Mouse (Mus musculus): ENCODE results near the gene Tcf3.
A peak's percentile ranks its signal among the peaks of the same experiment; 100 is the strongest.

Tcf3 gene

DNA sequence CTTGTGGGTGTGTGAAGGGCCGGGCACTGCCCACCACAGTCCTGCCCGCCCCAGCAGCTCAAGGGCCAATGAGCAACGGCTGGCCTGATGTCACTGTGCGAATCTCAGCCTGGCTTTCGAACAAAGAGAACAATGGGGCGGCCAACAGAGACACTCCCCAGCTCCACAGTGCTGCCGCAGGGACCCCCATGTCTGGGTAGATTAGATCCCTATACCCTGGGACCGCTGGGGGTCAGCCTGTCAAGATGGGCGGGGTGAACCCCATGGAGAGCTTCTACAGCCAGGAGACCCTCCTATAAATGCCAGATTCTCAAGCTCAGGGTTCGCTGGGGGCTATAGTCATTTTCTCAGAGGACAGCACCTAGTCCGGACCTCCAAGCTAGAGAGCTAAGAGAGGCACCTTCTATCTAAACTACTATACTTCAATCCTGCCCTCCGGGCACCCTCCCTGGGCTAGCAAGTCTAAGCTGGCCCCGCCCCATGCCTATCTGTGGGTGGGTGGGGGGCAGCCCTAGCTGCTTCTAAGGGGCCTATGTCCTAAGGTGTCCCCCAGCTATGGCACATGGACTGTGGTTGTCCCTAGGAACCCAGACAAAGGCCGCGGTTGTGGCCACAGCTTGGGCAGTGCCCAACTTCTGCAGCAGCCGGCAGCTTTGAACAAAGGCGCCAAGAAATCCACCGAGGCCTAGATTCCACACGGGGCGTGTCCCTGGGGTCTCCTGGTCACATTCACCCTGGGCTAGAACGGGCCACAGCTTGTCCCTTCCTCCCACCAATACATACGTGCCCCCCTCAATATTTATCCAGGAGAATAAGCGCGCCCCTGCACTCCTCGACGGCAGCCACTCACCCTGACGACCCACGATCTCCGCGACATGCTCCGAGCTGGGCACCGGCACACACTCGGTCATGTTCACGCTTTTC, 47.4 kb downstream of the Tcf3 start:
- DNase-seq (ENCODE audit: low spot score in 2 of 2), result no peak

DNA sequence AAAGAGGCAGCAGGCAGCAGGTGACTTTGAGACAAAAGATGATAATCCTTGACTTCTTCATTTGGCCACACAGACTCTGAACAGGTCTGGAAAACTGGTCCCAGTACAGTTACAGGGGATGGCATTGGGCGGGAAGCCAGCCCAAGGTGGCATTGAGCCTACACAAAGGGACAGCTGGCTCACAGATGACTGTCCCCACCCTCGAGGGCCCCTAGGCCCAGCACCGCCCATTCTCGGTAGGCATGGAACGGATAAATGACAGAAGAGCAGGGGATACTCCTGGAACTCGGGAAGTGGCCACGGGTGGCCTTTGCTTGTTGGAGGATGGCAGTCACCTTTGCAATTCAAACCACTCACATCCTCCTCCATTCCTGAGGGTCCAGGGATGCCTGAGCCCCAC, 48.1 kb downstream of the Tcf3 start:
- DNase-seq (ENCODE audit: low spot score in 2 of 2), result no peak

DNA sequence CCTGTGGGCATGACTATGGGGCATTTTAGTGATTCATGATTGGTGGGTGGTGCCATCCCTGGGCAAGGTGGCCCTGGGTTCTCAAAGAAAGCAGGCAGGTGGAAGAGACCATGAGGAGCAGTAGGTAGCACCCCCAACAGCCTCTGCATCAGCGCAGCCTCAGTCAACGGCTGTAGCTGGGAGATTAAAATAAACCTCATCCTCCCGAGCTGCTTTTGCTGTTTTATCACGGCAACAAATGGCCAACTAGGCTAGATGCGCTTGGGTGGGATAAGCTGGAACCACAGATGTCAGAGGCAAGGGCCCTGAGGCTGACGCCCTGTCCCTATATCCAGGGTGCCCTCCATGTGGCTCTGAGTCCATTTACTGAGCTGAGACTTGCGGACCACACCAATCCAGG, 48.7 kb downstream of the Tcf3 start:
- no peak for DNase-seq (ENCODE audit: low spot score in 2 of 2)

DNA sequence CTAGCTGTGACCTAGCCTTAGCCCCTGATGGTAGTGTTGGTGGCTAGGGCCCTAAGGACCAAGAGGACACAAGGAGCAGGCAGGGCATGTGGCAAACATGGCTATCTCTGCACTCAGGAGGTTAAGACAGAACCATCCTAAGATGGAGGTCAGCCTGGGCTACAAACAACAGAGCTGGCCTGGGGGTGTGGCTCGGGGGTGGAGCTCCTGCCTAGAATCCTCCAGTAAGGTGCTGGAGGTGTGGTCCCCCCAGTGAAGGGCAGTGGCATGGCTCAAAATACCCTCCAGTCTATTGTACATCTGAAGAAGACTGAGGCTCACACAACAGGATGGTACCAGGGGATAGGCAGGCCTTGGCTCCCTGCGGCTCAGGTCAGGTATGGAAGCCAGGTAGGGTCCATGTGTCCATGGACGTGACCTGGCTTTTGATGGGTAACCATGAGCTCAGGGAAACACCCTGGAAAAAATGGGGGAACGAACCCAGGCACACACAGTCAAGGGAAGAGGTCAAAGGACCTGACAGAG, 49.3 kb downstream of the Tcf3 start:
- DNase-seq (ENCODE audit: low spot score in 2 of 2), result no peak

DNA sequence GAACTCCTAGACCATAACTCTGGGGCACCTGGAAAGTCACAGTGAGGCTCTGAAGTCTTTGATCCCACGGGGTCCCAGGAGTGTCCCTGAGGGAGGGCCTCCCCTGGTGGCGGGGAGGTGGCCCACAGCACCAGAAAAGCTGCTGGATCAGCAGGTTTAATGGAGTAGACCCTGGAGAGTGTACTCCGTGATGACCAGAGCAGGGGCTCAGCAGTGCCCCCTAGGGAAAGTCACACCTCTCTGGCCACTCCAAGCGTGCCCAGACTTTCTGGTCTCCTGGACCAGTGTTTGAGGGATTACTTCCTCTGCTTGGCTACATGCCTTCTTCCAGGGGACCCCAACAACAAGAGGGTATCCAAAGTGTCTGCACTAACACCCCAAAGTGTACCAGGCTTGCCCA, 50.0 kb downstream of the Tcf3 start:
- DNase-seq (ENCODE audit: low spot score in 2 of 2), result no peak

DNA sequence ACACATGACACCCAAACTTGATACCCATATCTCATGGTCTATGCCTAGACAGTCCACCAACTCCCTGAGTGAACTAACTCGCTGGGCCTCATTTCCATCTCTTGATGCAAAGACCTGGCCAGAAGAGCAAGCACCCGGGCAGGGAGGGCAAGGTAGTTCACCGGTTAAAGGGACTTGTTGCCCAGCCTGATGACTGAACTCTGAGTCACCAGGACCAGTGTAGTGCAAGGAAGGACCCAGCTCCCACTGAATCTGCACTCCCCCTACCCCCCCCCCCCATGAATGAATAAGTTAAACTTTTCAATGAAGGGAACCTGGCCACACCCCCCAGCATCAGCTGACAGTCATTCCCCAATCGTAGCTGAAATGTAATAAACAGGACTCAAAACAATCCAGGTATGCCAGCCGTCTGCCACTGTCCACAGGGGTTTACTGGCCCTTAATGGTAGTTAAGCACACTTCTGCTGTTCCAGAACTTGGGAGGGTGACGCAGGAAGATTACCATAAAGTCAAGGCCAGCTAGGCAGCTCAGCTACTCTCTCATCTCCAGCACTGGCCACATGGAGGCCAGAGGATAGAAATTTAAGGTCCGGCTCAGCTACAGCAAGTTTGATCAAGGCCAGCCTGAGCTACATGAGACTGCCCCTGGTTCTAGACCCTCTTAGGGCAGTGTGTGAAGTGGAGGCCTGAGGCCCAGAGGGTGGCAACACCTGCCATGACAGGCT, 50.6 kb downstream of the Tcf3 start:
- no peak for DNase-seq (ENCODE audit: low spot score in 2 of 2)

DNA sequence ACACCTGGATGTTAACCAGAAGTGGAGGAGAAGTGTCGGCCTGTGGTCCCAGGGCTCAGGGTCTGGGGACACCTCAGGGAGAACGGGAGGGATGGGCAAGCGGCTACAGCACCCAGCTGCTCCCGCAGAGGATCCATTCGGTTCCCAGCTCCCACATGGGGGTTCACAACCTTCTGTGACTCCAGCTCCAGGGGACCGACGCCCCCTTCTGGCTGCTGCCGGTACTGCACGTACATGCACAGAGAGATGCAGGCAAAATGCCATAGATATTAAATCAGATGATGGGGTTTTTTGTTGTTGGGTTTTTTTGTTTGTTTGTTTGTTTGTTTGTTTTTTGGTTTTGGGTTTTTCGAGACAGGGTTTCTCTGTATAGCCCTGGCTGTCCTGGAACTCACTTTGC, 55.7 kb downstream of the Tcf3 start:
- no peak for DNase-seq (ENCODE audit: low spot score in 2 of 2)

DNA sequence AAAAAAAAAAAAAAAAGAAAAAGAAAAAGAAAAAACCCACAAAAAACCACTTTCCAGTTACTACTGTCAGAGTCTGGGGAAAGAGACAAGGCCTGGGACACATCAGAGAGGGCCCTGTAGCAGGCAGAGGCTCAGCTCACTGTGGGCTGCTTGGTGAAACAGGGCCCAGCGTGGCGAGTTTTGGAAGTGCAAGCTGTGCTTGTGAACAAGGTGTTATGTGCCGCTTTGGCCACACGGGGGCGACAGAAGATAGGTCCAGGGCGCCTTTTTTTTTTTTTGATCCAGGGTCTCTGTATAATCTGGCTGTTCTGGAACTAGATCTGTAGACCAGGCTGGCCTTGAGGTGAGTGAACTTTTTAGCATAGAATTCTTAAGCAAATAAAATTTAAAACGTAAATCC, 57.3 kb downstream of the Tcf3 start:
- DNase-seq (ENCODE audit: low spot score in 2 of 2), result peak; percentile 79 to 90

DNA sequence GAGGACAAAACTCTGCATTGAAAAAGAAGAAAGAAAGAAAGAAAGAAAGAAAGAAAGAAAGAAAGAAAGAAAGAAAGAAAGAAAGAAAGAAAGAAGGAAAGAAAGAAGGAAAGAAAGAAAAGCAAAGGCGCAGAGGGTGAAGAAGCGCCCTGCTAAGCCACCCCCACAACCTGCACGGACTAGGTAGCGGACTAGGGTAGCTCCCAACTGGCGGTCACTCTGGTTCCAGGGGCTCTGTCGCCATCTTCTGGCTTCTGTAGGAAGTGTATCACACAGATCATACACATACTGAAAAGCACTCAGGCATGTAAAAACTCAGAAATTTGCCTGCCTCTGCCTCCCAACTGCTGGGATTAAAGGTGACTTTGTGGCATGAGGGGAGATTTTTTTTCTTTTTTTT, 59.4 kb downstream of the Tcf3 start:
- peak in 1 of 2 experiments; percentile 71 for DNase-seq (ENCODE audit: low spot score in 2 of 2)

DNA sequence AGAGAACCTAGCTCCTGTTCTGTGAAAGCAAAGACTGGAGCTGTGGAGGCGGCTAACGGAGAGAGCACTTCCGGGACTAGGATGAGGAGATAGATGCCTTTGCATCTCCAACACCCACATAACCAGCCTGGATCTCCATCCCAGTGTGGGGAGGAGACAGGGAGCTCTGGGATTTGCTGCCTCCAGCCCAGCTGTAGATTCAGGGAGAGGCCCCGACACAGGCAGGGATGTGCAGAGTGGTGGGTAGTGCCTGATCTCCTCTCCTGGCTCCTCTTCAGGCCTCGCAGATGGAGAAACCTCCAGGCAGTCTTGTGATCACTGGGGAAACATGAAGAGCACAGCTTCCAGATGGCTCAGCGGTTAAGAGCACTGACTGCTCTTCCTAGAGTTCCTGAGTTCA, 60.7 kb downstream of the Tcf3 start:
- no peak for DNase-seq (ENCODE audit: low spot score in 2 of 2)

DNA sequence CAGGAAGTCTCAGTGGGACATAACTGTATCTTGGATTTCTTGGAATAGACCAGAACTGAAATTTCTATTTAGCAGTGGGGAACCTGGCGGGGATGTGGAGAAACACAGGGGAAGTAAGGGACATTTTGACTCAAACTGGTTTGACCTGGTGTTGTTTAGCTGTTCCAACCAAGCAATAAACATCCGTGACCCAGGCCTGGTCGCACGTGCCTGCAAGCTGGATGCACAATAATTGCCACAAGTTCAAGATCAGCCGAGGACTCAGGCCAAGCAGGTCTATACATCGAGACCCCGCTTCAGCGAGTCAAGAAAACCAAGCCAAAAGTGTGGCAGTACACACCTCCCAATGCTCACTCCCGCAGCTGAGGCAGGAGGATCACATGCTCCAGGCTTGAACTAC, 61.5 kb downstream of the Tcf3 start:
- no peak for DNase-seq (ENCODE audit: low spot score in 2 of 2)

DNA sequence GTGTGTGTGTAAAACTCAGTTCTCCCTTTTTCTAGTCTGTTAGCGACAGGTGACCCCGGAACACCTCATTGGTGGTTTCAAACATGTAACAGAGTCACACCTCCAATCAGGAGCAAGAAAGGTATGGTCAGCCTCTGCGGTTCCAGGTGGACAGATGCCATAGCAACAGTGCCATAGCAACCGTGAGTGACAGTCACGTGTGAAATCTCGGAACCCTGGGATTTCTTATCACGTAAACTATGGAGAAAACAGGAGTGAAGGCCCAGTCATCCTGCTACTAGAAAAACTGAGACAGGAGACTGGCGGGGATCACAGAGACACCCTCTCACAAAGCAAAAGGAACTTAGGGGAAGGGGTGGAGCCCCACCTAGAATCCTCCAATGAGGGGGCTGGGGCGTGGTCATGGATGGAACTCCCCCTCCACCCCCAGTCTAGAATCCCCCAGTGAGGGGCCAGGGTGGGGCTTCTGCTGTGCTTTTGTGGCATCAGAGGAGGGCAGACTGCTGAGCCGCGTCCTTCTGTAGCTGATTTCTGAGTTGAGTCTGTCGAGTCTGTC, 62.0 kb downstream of the Tcf3 start:
- peak in 1 of 2 experiments; percentile 72 for DNase-seq (ENCODE audit: low spot score in 2 of 2)

DNA sequence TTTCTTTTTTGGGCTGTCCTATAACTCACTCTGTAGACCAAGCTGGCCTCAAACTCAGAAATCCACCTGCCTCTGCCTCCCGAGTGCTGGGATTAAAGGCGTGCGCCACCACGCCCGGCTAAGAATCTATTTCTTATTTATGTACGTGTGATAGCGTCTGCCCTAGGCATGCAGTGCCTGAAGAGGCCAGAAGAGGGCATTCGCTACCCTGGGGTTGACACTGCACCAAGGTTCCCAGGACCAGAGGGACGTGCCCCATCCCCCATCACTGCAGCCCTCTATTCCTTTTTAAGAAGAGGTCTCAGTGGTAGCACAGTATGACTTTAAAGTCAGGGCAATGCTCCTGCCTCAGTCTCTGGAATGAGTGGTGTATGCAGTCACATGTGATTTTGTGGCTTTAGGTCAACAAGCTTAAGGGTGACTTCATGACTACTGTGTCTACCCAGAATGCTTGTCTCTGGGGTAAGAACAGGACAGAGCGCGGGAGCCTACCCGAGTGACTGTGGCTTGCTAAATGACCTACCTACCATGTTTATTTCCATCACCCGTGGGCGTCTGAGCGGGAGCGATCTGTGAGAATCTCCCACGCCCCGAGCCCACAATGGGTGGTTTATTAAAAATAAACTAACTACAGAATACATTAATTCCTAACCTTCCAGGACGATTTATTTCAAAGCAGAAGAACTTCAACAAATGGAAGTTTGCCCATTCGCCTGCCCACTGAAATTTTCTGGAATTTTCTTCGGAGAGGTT, 63.3 kb downstream of the Tcf3 start:
- DNase-seq (ENCODE audit: low spot score in 2 of 2), result no peak

DNA sequence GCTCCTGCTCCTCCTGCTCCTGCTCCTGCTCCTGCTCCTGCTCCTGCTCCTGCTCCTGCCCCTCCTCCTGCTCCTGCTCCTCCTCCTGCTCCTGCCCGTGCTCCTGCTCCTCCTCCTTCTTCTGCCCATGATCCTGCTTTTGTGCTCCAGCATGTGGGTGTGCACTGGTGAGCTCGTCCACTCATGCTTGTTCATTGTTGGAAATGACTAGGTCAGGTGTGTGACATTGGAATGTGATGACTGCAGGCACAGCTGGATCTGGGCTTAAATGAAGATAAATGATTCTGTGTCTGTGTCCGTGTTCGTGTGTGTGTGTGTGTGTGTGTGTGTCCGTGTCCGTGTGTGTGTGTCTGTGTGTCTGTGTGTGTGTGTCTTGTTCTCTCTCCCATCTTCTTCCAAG, 65.1 kb downstream of the Tcf3 start:
- DNase-seq (ENCODE audit: low spot score in 2 of 2), result no peak

DNA sequence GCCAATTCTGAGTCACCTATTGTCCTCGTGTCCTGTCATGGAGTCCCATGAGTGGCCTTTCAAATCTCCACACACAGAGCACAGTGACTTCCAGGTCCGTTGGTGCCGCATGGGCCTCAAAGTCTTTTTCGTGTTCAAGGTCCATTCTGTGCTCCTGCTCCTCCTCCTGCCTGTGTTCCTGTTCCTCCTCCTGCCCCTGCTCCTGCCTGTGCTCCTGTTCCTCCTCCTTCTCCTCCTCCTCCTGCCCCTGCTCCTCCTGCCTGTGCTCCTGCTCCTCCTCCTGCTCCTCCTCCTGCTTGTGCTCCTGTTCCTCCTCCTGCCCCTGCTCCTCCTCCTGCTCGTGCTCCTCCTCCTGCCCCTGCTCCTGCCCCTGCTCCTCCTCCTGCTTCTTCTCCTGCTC, 65.5 kb downstream of the Tcf3 start:
- DNase-seq (ENCODE audit: low spot score in 2 of 2), result no peak

DNA sequence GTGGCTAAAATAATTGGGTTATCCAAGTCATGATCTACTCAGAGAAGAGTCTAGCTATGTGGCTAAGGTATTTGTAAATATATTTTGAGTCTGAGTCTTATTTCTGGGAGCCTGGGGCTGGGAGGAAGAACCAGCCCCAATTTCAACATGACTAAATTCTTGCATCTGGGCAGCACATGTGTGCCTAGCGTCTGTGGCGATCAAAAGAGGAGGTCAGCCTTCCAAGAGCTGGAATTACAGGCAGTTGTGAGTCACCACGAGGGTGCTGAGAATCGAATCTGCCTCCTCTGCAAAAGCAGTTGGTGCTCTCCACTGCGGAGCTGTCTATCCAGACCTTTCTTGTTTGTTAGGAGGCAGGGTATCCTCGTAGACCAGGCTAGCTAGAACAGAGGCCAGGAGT, 67.7 kb downstream of the Tcf3 start:
- DNase-seq (ENCODE audit: low spot score in 2 of 2), result no peak

DNA sequence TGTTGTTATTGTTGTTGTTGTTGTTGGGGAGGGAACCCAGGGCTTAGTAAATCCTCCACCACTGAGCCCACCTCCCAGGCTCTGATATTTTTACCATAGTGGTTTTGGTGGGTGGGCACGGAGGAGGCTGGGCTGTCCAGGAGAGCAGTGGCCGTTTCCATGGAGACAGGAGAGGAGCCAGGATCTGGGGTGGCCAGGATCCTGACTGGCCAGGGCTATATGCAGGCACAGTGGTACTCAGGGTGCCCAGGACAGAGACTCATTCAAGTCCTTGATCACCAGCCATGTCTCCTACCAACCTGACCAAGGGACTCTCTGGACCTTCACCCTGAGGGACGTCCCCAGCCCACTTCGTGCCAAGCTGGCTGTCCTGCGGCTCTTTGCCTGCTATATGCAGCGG, 69.7 kb downstream of the Tcf3 start:
- no peak for DNase-seq (ENCODE audit: low spot score in 2 of 2)
